Mouse (Mus musculus): ENCODE results near the gene Cd38.
"Not testable (repeated sequence)": the region's sequence is repeated elsewhere in the genome, so short reads cannot be mapped to it uniquely, and the experiment has no call there.

Gene Cd38

DNA sequence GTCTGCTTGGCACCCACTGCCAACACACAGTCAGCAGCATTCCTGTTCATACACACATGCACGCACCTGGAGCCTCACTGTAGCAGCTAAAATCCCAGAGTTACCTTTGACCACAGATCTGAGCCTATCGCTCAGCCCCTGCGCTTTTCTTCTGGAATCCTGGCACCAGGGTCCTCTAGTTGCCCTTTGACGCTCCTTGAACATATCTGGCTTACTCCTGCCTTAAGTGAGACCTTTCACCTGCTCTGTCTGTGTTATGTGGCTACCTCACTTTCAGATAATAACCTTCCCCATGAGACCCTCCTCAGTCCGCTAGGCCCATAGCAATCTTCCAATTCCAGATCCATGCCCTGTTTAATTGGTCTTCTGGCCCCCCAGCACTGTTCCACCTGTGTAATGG, 8.3 kb upstream of the Cd38 start:
- DNase-seq: no peak

GRCm38 (mm10) chr5:43860670-43861431, 7.5 kb upstream of the Cd38 start:
- DNase-seq: no peak

DNA sequence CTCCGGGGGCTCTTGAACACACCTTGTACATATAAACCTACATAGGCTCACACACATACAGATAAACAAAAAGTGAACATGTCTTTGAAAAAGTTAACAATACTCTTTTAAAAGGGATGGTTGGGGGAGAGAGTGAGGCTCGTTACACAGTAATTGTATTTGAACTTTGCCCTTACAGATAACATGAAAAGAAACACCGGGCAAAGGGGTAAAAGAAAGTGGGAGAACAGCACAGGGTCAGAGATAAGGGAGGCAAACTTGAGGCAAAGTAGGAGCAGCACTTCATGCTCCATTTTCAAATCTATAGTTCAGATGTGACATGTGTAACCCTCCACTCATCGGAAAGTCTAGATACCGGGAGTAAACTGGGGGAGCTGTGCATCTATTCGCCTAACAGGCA, 4.7 kb upstream of the Cd38 start:
- no peak for DNase-seq

DNA sequence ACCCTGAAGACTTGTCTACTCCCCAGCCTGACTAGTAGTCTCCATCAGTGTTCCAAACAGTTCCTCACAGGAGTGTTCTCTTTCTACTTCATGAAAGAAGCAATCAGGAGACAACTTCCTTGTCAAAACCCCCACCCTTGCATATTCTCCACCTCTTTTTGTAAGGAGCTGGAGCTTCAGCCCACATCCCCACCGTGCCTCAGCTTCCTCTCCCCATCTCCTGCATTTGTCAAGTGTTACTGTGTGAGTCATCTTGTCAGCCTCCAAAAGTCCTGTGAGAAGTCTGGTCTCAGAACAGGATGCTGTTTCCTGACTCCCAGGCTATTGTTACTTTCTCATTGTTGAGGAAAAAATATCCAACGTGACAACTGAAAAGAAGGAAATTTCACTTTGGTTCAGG, 3.0 kb upstream of the Cd38 start:
- no peak for DNase-seq

DNA sequence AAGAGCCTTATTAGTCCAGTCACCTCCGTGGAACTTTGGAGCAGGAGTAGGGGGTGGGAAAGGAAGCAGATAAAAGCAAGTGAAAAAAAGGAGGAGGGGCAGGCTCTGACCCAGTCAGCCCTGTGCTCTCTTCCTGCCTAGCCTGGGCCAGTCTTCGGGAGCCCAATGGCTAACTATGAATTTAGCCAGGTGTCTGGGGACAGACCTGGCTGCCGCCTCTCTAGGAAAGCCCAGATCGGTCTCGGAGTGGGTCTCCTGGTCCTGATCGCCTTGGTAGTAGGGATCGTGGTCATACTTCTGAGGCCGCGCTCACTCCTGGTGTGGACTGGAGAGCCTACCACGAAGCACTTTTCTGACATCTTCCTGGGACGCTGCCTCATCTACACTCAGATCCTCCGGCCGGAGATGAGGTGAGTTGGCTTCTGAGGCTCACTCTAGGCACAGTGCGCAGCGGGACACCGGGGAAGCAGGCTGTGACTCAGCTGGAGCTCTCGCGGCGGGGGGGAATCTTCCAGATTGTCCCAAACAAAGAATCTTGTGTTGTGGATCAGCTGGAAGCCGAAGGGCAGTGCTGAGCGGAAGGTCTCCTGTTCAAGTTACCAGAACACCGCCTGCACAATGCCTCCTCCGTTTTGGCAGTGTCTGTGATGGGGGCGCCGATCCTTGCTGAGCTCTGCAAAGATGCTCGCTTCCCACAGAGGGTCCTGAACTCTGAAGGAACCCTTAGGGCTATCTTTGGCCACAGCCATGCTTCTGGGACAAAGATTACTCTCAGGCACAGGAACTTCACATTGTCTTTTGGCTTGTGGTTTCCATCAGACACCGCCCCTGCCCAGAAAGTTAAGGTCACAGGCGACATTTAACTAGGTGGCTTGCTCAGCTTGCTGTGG, 603 bp downstream of the Cd38 start:
- peak; percentile 13 for DNase-seq

DNA sequence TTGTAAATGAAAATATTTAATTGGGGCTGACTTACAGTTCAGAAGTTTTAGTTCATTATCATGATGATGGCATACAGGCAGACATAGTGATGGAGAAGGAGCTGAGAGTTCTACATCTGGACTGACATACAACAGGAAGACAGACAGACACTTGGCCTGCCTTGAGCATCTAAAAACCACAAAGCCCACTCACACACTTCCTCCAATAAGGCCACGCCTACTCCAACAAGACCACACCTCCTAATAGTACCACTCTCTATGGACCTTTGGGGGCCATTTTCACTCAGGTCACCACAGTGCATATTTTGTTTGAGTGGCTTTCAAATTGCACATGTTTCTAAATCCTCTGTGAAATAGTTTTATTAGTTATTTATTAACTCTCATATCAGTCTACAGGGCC, 3.5 kb downstream of the Cd38 start:
- DNase-seq: no peak

DNA sequence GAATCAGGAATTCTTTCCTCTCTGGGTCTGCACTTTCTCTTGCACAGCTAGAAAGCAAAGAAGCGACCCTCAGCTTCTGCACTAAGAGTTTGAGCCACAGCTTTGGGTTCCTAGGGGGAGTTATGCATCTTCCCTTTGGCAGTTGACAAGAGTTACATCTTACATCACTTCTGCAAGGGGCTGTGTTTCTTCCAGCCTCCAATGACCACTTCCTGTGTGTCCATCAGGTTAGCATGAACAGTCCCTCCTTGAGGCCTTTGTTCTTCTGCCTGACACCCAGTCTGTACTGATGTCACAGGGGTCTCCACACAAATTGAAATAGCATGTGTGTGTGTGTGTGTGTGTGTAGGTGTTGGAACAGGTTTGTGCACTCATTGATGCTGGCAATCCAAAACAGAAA, 4.3 kb downstream of the Cd38 start:
- DNase-seq: no peak

- no peak for DNase-seq
These were observed 13.7 kb downstream of the Cd38 start for GRCm38 (mm10) chr5:43882034-43882433.

GRCm38 (mm10) chr5:43885060-43885820, 16.9 kb downstream of the Cd38 start:
- no peak for DNase-seq

GRCm38 (mm10) chr5:43892386-43892785, 24.0 kb downstream of the Cd38 start:
- DNase-seq: peak; percentile 52

DNA sequence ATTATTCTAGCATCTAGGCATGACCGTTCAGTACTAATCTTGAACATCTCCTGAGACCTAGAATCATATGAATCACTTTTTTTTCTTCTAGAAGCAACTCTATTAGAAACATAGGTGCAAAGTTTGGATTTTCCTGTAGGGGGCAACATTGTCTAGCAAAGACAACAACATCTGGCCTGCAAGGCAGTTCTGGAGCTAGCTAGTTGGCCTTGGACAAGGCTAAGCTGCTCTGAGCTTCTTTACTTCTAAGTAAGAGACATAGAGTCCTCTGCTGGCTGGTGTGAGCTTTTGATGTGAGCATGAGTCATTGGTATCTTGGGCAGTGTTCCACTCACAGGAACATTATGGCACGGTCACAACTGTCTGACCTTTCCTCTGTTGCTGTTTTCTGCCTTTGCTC, 25.8 kb downstream of the Cd38 start:
- DNase-seq: peak; percentile 76

DNA sequence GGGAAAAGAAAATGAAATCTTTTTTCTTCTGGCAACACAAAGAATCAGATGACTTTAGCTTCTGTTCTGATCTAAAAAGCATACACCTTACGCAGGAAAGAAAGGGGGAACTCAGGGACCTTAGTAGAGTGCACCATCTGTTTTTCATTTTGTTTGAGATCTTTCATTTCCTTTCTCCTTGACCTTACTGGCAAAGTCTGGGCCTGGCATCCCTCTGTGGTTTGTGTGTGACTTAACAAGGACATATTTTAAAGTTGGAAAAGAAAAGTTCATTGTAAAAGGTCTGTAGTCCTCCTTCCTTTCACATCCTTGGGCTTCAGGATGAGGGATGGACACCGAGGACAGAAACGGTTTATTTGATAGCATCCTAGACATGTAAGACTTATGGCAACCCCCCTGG, 27.6 kb downstream of the Cd38 start:
- no peak for DNase-seq

DNA sequence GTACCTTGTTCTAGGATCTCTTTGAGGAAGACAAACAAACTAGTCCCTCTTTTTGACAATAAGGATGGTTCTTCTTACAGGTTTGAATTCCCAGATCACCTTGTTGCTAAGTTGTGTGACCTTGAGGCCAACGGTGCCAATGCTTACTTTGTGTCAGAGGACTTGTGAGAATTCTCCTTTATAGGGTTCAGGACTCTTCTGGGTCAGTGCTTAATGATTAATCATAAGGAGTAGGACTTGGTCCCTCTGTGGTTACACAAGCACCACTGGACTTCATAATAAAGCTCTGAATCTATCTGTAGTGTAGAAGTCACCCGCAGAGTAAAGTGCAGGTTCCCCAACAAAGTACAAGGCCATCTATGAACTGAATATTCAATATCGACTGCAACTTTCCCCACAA, 36.3 kb downstream of the Cd38 start:
- no peak for DNase-seq

DNA sequence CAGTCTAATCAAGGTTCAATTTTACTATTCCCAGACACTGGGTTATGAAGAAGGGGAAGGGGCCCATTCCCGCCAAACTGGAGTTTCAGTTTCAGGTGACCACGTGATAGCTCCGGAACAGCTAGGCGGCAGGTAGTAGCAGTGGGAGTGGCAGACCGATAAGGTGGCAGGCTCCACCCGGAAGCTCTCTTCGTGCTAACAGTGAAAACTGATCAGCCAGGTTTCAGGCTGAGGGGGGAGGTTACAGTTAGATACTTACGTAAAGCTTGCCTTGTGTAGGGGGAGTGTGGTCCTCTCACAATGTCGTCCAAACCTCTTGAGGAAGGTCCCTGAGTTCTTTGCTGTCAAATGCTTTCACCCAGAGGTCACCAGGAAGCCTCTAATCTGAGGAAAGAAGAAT, 40.9 kb downstream of the Cd38 start:
- DNase-seq: no peak

- no peak for DNase-seq
These were observed 41.7 kb downstream of the Cd38 start for GRCm38 (mm10) chr5:43910006-43910405.

DNA sequence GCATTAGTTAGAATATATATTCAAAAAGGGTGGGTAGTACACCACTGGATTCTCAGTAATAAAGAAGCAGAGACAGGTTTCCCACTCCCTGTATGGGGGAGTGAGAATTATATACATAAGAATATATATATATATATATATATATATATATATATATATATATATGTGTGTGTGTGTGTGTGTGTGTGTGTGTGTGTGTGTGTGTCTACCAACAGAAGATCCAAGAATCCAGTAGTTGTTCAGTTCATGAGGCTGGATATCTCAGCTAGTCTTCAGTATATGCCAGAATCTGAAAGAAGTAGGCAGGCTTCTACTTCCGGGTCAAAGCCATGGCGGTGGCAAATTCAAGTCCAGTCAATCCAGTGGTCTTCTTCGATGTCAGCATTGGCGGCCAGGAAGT, 44.5 kb downstream of the Cd38 start, which contains the start of gene Gm7879:
TSS of gene Gm7879 (plus strand) at position 301 of the 400 bp plus-strand sequence.
- DNase-seq: not testable (repeated sequence)

DNA sequence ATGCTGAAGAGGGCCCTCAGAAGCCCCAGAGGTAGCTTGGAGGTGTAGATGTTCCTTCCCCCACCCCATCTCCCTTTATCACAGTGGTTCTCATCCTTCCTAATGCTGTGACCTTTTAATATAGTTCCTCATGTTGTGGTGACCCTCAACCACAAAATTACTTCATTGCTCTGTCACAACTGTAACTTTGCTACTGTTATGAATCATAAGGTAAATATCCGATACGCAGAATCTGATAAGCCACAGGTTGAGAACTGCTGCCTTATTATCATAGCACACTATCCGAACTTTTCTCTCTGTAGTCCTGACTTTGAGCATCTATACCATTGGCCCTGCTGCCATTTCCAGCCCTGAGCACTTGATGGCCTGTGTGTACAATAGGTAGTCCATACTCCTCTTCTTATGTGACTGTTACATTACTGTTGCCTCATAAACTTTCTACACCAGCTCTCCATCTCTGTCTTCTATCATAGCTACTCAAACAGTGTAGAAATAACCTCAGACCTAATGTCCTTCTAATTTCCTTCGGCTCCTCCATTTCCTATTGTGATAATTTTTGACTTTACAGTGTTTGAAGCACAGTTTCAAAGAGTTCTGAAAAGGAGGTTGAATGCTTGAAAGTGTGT, 47.0 kb downstream of the Cd38 start:
- no peak for DNase-seq

GRCm38 (mm10) chr5:43921877-43922276, 53.5 kb downstream of the Cd38 start:
- DNase-seq: no peak

- peak; percentile 86 for DNase-seq
These were observed 55.6 kb downstream of the Cd38 start for GRCm38 (mm10) chr5:43923933-43924332.

DNA sequence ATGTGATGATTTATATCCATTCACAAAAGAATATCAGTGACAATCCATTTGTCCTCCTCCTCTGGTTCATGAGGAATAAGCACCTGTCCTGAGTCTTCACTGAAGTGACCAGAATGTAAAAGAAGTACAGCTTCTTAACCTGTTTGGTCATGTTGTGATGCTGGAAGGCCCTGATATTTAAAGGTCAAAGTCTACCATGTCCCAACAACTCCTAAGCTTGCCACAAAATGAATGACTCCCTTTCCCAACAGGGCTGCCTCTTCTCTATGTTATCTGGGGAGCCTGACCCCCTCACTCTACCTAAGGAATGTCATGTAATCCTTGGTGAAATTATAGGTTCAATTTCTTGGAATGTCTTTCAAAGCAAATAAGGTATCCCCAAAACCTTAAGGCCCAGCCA, 59.4 kb downstream of the Cd38 start:
- DNase-seq: no peak

GRCm38 (mm10) chr5:43933269-43933668, 64.9 kb downstream of the Cd38 start:
- no peak for DNase-seq

DNA sequence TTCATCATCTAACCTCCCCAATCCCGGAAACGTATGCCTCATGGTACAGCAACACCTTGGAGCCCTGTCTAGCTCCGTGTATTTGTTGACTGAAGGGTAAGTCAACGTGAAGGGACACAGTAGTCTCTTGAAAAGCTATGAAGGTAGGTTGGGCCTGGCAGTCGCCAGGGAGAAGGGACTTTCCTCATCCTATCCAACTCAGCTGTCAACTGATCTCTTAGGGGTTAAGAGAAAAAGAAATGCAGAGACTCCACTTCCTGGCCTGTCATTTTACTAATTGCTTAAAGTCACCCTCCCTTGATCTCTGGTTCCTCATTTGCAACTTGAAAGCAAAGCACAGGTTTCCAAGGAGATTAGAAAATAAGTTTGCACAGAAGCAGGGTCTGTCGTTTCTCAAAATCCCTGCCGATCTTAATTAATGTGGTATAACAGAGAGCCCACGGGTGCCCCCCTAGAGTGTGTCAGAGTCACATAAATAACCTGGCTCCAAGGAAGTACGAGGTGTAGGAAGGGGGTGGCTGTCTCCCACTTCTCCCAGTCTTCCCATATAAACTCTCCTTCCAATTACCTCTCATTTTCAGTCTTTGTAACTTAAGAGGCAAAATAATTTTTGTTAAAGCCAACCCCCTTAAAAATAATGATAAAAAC, 79.1 kb downstream of the Cd38 start:
- peak; percentile 34 for DNase-seq
